Mouse (Mus musculus) small intestine, adult 2 months (tissue): ENCODE data around the gene Adra1b.

Experiments used
- CTCF ChIP-seq: fragments of 200-500 bp; IDR thresholded peaks from 2 replicates; pipeline ENCODE4 v1.5.1; 2012; ENCODE audit warnings: low read depth, mild to moderate bottlenecking, control low read depth, inconsistent platforms, low read length, moderate library complexity, mixed read lengths; ENCODE audit not compliant: insufficient replicate concordance, insufficient read length; ENCODE audit errors: extremely low read depth
- POLR2A ChIP-seq: fragments of 200-500 bp; IDR thresholded peaks from 2 replicates; pipeline ENCODE4 v1.6.1; 2012; ENCODE audit warnings: low read depth, mild to moderate bottlenecking, control low read depth, inconsistent platforms, low read length, moderate library complexity

DNA sequence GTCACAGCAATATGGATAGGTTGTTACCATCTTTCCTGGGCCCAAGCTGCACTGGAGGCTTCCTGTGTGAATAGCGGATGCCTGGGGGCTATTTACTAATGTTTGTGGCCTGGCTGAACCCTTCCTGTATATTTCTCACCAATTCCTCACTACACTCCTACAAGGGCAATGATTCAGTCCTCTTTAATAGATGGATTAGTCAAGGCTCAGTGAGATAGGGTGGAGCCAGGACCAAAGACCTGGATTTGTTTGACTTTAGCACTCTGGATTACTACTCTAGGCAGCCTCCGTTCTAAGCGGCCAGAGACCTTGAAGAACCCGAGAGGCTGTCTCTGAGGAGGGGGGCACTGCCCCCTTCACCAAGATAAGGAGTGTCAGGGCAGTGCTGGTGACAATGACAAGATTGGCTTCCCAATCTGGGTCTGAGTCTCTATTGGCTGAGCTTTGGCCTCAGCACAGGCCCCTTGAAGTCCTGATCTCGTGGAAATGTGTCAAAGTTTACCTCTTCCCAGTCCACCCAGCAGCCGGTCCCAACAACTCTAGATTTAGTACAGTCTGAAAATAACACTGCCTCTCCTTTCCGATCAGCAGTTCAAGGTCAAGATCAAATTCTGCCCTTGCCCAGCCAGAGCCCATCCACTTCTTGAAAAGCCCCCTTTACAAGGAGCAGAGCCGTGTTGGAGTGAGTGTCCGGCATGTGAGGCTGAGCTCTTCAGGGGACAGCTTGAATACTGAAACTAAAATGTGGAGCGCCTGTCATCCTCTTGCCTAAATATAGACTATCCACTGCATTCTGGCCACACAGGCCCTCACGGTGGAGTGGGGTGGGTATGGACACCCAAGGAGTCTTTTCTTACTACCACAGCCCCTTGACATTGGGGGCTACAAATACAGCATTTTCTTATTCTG, 80.2 kb downstream of the Adra1b start:
- no peak for TF ChIP-seq POLR2A
- no peak for TF ChIP-seq CTCF
